In genomic region chr12:99305784-99306535, GRCm38 (mm10) we compare ENCODE assay signal across 8 mouse cellular contexts.
A peak's percentile ranks its signal among the peaks of the same experiment; 100 is the strongest.
DNase-seq lines count a peak whose midpoint lies in the region; ATAC-seq and TF ChIP-seq lines count a peak whose summit lies in the region.

No protein-coding gene starts in this region.

- ATAC-seq in forebrain, embryonic 13.5 days: no peak
- no peak for ATAC-seq in hindbrain, embryonic 12.5 days (ENCODE audit: low FRiP score)
- ATAC-seq in cerebellum, adult (ENCODE audit: insufficient number of reproducible peaks, low FRiP score, low TSS enrichment): no peak
- no peak for ATAC-seq in frontal cortex, adult (ENCODE audit: low TSS enrichment)

- WGBS in spleen, adult 2 months: 43% methylated on average over 14 of the region's 14 CpGs
- WGBS in forebrain, embryonic 13.5 days: 53% methylated on average over 14 of the region's 14 CpGs
- 53% methylated on average over 14 of the region's 14 CpGs for WGBS in hindbrain, embryonic 12.5 days

- peak overlapping the region; percentile 34; the same call in 1 of the 2 replicates for H3K9ac ChIP-seq in forebrain, embryonic 13.5 days
- H3K9ac ChIP-seq in hindbrain, embryonic 12.5 days: no peak overlapping the region; the same call in 1 of the 2 replicates

- no peaks in the 10 kb centered on the region for H3K9me3 ChIP-seq in forebrain, embryonic 13.5 days (replicated peaks)
- no peaks in the 10 kb centered on the region for H3K9me3 ChIP-seq in hindbrain, embryonic 12.5 days (replicated peaks)

- TF ChIP-seq CTCF in spleen, adult 2 months (IDR thresholded peaks at IDR 0.05; ENCODE audit: extremely low read depth, insufficient read depth, insufficient read length, insufficient replicate concordance): no peak

- H3K4me1 ChIP-seq in spleen, adult 2 months (ENCODE audit: control insufficient read depth, insufficient read depth, insufficient read length): peaks cover 11% of the 10 kb centered on the region; the same call in 1 of the 2 replicates
- H3K4me1 ChIP-seq in forebrain, embryonic 13.5 days: peaks cover 69% of the 10 kb centered on the region
- H3K4me1 ChIP-seq in hindbrain, embryonic 12.5 days: peaks cover 63% of the 10 kb centered on the region

- no peaks in the 10 kb centered on the region for H3K36me3 ChIP-seq in spleen, adult 2 months (ENCODE audit: control insufficient read depth, insufficient read depth, low read length)
- no peaks in the 10 kb centered on the region for H3K36me3 ChIP-seq in forebrain, embryonic 13.5 days (ENCODE audit: poor library complexity, severe bottlenecking)
- H3K36me3 ChIP-seq in hindbrain, embryonic 12.5 days: no peaks in the 10 kb centered on the region
- H3K36me3 ChIP-seq in splenic B cell, adult 2 months (ENCODE audit: control insufficient read depth, insufficient read depth, low read length, poor library complexity, severe bottlenecking): peaks cover 2% of the 10 kb centered on the region

- TF ChIP-seq POLR2A in spleen, adult 2 months (IDR thresholded peaks at IDR 0.05; ENCODE audit: low read depth, low read length): no peak

- H3K4me3 ChIP-seq in spleen, adult 2 months (ENCODE audit: extremely low read depth, insufficient read depth, insufficient read length): no peak overlapping the region
- H3K4me3 ChIP-seq in forebrain, embryonic 13.5 days: no peak overlapping the region
- no peak overlapping the region for H3K4me3 ChIP-seq in hindbrain, embryonic 12.5 days

- H3K27ac ChIP-seq in spleen, adult 2 months (ENCODE audit: insufficient read depth, low read length): peak overlapping the region; percentile 43; the same call in 1 of the 2 replicates
- H3K27ac ChIP-seq in forebrain, embryonic 13.5 days: peak overlapping the region; percentile 86
- peak overlapping the region; percentile 64 for H3K27ac ChIP-seq in hindbrain, embryonic 12.5 days

- H3K4me2 ChIP-seq in forebrain, embryonic 13.5 days: peak overlapping the region; percentile 26; the same call in 1 of the 2 replicates
- H3K4me2 ChIP-seq in hindbrain, embryonic 12.5 days (replicated peaks): 0 out of 2 replicates have a peak overlapping the region, but pooled peaks have one; percentile 4

- no peak for DNase-seq in spleen, adult 2 months (ENCODE audit: low read depth in 1 of 2, low spot score in 2 of 2)
- no peak for DNase-seq in spleen, adult 18-20 months
- DNase-seq in splenic B cell, adult 2 months (ENCODE audit: low read depth, low spot score): peak; percentile 62
- no peak for DNase-seq in spleen, adult 12 weeks (ENCODE audit: low spot score)

- H3K27me3 ChIP-seq in spleen, adult 2 months (ENCODE audit: control insufficient read depth, insufficient read depth, low read length): no peaks in the 10 kb centered on the region
- H3K27me3 ChIP-seq in forebrain, embryonic 13.5 days: no peaks in the 10 kb centered on the region
- no peaks in the 10 kb centered on the region for H3K27me3 ChIP-seq in hindbrain, embryonic 12.5 days
- H3K27me3 ChIP-seq in splenic B cell, adult 2 months (ENCODE audit: control insufficient read depth, insufficient read depth, low read length, poor library complexity, severe bottlenecking): no peaks in the 10 kb centered on the region
